Mouse (Mus musculus) stomach, embryonic 15.5 days (tissue): ENCODE data around the gene Efna3. TPM values are rescaled to one million over a fixed set of nuclear protein-coding genes. Genes with fewer than 3 reads are reported as not detected.

Source experiments
- polyA plus RNA-seq: library from polyadenylated mRNA; unstranded; fragments of >200 nt; fragmentation: Nextera tagmentation; extraction: Ambion mirVana; gene quantifications from 2 replicates; pipeline ENCODE4 v1.2.1, GENCODE M21; 2015

Gene Efna3
- polyA plus RNA-seq, 1 experiment from 2014 or later: 9.5 TPM

Other genes starting within 250 kb of the Efna3 start
- gene Rusc1, start 229.7 kb downstream of the Efna3 start, polyA plus RNA-seq: 20.3 and 21.0 TPM in 2 replicates
- not detected in 2 replicates for gene Gm43738, start 221.9 kb downstream of the Efna3 start, polyA plus RNA-seq
- 324 and 331 TPM in 2 replicates for gene Fdps, start 221.0 kb downstream of the Efna3 start, polyA plus RNA-seq
- gene Pklr, start 186.8 kb downstream of the Efna3 start, polyA plus RNA-seq: 16.4 and 19.9 TPM in 2 replicates
- 2.4 and 2.6 TPM in 2 replicates for gene Hcn3, start 162.8 kb downstream of the Efna3 start, polyA plus RNA-seq
- gene Clk2, start 158.2 kb downstream of the Efna3 start, polyA plus RNA-seq: 26.3 and 26.7 TPM in 2 replicates
- gene Scamp3, start 145.5 kb downstream of the Efna3 start, polyA plus RNA-seq: 103 and 106 TPM in 2 replicates
- gene Fam189b, start 139.8 kb downstream of the Efna3 start, polyA plus RNA-seq: 21.1 and 22.1 TPM in 2 replicates
- 40.1 and 41.2 TPM in 2 replicates for gene Gba, start 120.0 kb downstream of the Efna3 start, polyA plus RNA-seq
- gene Thbs3, start 107.8 kb downstream of the Efna3 start, polyA plus RNA-seq: 29.0 and 29.2 TPM in 2 replicates
- 197 and 199 TPM in 2 replicates for gene Mtx1, start 95.9 kb downstream of the Efna3 start, polyA plus RNA-seq
- 64.2 and 89.1 TPM in 2 replicates for gene Muc1, start 93.9 kb downstream of the Efna3 start, polyA plus RNA-seq
- gene Krtcap2, start 77.0 kb downstream of the Efna3 start, polyA plus RNA-seq: 374 and 406 TPM in 2 replicates
- 4.6 and 5.9 TPM in 2 replicates for gene Trim46, start 76.7 kb downstream of the Efna3 start, polyA plus RNA-seq
- gene Dpm3, start 63.6 kb downstream of the Efna3 start, polyA plus RNA-seq: 129 and 132 TPM in 2 replicates
- gene Slc50a1, start 52.4 kb downstream of the Efna3 start, polyA plus RNA-seq: 74.4 and 75.3 TPM in 2 replicates
- gene Efna1, start 41.8 kb downstream of the Efna3 start, polyA plus RNA-seq: 41.4 and 46.1 TPM in 2 replicates
- gene Efna4, start 15.1 kb upstream of the Efna3 start, polyA plus RNA-seq: 17.9 and 19.4 TPM in 2 replicates
- 44.7 and 53.2 TPM in 2 replicates for gene Adam15, start 27.0 kb upstream of the Efna3 start, polyA plus RNA-seq
- gene Dcst2, start 39.0 kb upstream of the Efna3 start, polyA plus RNA-seq: 0.30 and 0.67 TPM in 2 replicates
- 0.30 and 0.52 TPM in 2 replicates for gene Dcst1, start 42.3 kb upstream of the Efna3 start, polyA plus RNA-seq
- 7.8 and 7.9 TPM in 2 replicates for gene Zbtb7b, start 71.8 kb upstream of the Efna3 start, polyA plus RNA-seq
- not detected in 2 replicates for gene Lenep, start 79.8 kb upstream of the Efna3 start, polyA plus RNA-seq
- gene Flad1, start 88.9 kb upstream of the Efna3 start, polyA plus RNA-seq: 23.6 and 29.4 TPM in 2 replicates
- gene Cks1b, start 95.4 kb upstream of the Efna3 start, polyA plus RNA-seq: 409 and 450 TPM in 2 replicates
- 84.6 and 103 TPM in 2 replicates for gene Shc1, start 95.5 kb upstream of the Efna3 start, polyA plus RNA-seq
- 35.1 and 37.1 TPM in 2 replicates for gene Pygo2, start 107.2 kb upstream of the Efna3 start, polyA plus RNA-seq
- gene Pbxip1, start 113.7 kb upstream of the Efna3 start, polyA plus RNA-seq: 39.9 and 40.1 TPM in 2 replicates
- 55.3 and 60.1 TPM in 2 replicates for gene Pmvk, start 131.6 kb upstream of the Efna3 start, polyA plus RNA-seq
- 4.5 and 5.4 TPM in 2 replicates for gene Kcnn3, start 197.2 kb upstream of the Efna3 start, polyA plus RNA-seq